Mouse (Mus musculus): ENCODE data around the gene Rbms1. TPM values are rescaled to one million over a fixed set of nuclear protein-coding genes. Genes with fewer than 3 reads are reported as not detected.

Gene Rbms1
- polyA plus RNA-seq, 1 experiment, result 82.5 TPM

GRCm38 (mm10) chr2:60927906-60928775 lies 34.9 kb downstream of the Rbms1 start:
- no peak for TF ChIP-seq GATA1 (IDR thresholded peaks at IDR 0.05; ENCODE audit: low read length)

GRCm38 (mm10) chr2:60925063-60925462 lies 37.9 kb downstream of the Rbms1 start:
- TF ChIP-seq GATA1 (IDR thresholded peaks at IDR 0.05; ENCODE audit: low read length), result no peak

GRCm38 (mm10) chr2:60923756-60924544 lies 39.0 kb downstream of the Rbms1 start:
- no peak for TF ChIP-seq GATA1 (IDR thresholded peaks at IDR 0.05; ENCODE audit: low read length)

GRCm38 (mm10) chr2:60923111-60923510 lies 39.9 kb downstream of the Rbms1 start:
- TF ChIP-seq GATA1 (IDR thresholded peaks at IDR 0.05; ENCODE audit: low read length), result no peak

- no peak for TF ChIP-seq GATA1 (IDR thresholded peaks at IDR 0.05; ENCODE audit: low read length)
Measured at GRCm38 (mm10) chr2:60922351-60922750, 40.6 kb downstream of the Rbms1 start.

GRCm38 (mm10) chr2:60920076-60920475 lies 42.9 kb downstream of the Rbms1 start:
- TF ChIP-seq GATA1 (IDR thresholded peaks at IDR 0.05; ENCODE audit: low read length), result no peak

GRCm38 (mm10) chr2:60918401-60918800 lies 44.6 kb downstream of the Rbms1 start:
- no peak for TF ChIP-seq GATA1 (IDR thresholded peaks at IDR 0.05; ENCODE audit: low read length)

GRCm38 (mm10) chr2:60914524-60915280 lies 48.3 kb downstream of the Rbms1 start:
- TF ChIP-seq GATA1 (IDR thresholded peaks at IDR 0.05; ENCODE audit: low read length), result no peak

- TF ChIP-seq GATA1 (IDR thresholded peaks at IDR 0.05; ENCODE audit: low read length), result no peak
Measured at GRCm38 (mm10) chr2:60913281-60913680, 49.7 kb downstream of the Rbms1 start.

- no peak for TF ChIP-seq GATA1 (IDR thresholded peaks at IDR 0.05; ENCODE audit: low read length)
Measured at GRCm38 (mm10) chr2:60911716-60912115, 51.3 kb downstream of the Rbms1 start.

- TF ChIP-seq GATA1 (IDR thresholded peaks at IDR 0.05; ENCODE audit: low read length), result no peak
Measured at GRCm38 (mm10) chr2:60910820-60911219, 52.2 kb downstream of the Rbms1 start.

- TF ChIP-seq GATA1 (IDR thresholded peaks at IDR 0.05; ENCODE audit: low read length), result no peak
Measured at GRCm38 (mm10) chr2:60908551-60908950, 54.4 kb downstream of the Rbms1 start.

- TF ChIP-seq GATA1 (IDR thresholded peaks at IDR 0.05; ENCODE audit: low read length), result no peak
Measured at GRCm38 (mm10) chr2:60908116-60908515, 54.9 kb downstream of the Rbms1 start.

GRCm38 (mm10) chr2:60905283-60905682 lies 57.7 kb downstream of the Rbms1 start:
- no peak for TF ChIP-seq GATA1 (IDR thresholded peaks at IDR 0.05; ENCODE audit: low read length)

- TF ChIP-seq GATA1 (IDR thresholded peaks at IDR 0.05; ENCODE audit: low read length), result no peak
Measured at GRCm38 (mm10) chr2:60904141-60904540, 58.9 kb downstream of the Rbms1 start.

GRCm38 (mm10) chr2:60903535-60903934 lies 59.5 kb downstream of the Rbms1 start:
- TF ChIP-seq GATA1 (IDR thresholded peaks at IDR 0.05; ENCODE audit: low read length), result no peak

Data from G1E-ER4 (cell line).